Mouse (Mus musculus): ENCODE results near the gene Trpv3.

Trpv3 gene

GRCm38 (mm10) chr11:73267267-73267666 lies at the start of gene Trpv3:
TSS of gene Trpv3 (plus strand) at chr11:73267388.
- DNase-seq (ENCODE audit: low spot score in 2 of 2), result no peak

GRCm38 (mm10) chr11:73219671-73220070 lies 47.5 kb upstream of the Trpv3 start:
- DNase-seq (ENCODE audit: low spot score in 2 of 2), result no peak

GRCm38 (mm10) chr11:73220651-73221050 lies 46.5 kb upstream of the Trpv3 start:
- no peak for DNase-seq (ENCODE audit: low spot score in 2 of 2)

GRCm38 (mm10) chr11:73222846-73223245 lies 44.3 kb upstream of the Trpv3 start:
- no peak for DNase-seq (ENCODE audit: low spot score in 2 of 2)

GRCm38 (mm10) chr11:73223966-73224365 lies 43.2 kb upstream of the Trpv3 start:
- peak in 1 of 2 experiments; percentile 26 for DNase-seq (ENCODE audit: low spot score in 2 of 2)

GRCm38 (mm10) chr11:73225856-73226255 lies 41.3 kb upstream of the Trpv3 start:
- no peak for DNase-seq (ENCODE audit: low spot score in 2 of 2)

- no peak for DNase-seq (ENCODE audit: low spot score in 2 of 2)
Measured at GRCm38 (mm10) chr11:73228881-73229280, 38.3 kb upstream of the Trpv3 start.

GRCm38 (mm10) chr11:73230081-73230480 lies 37.1 kb upstream of the Trpv3 start:
- DNase-seq (ENCODE audit: low spot score in 2 of 2), result no peak

GRCm38 (mm10) chr11:73232513-73232912 lies 34.7 kb upstream of the Trpv3 start:
- DNase-seq (ENCODE audit: low spot score in 2 of 2), result no peak

GRCm38 (mm10) chr11:73233992-73234391 lies 33.2 kb upstream of the Trpv3 start, which contains the start of gene Trpv1:
TSS of gene Trpv1 (plus strand) at chr11:73234292.
- no peak for DNase-seq (ENCODE audit: low spot score in 2 of 2)

GRCm38 (mm10) chr11:73235990-73236701 lies 31.0 kb upstream of the Trpv3 start:
- DNase-seq (ENCODE audit: low spot score in 2 of 2), result no peak

- no peak for DNase-seq (ENCODE audit: low spot score in 2 of 2)
Measured at GRCm38 (mm10) chr11:73236731-73237130, 30.5 kb upstream of the Trpv3 start.

- no peak for DNase-seq (ENCODE audit: low spot score in 2 of 2)
Measured at GRCm38 (mm10) chr11:73242199-73242598, 25.0 kb upstream of the Trpv3 start.

GRCm38 (mm10) chr11:73242777-73243176 lies 24.4 kb upstream of the Trpv3 start:
- no peak for DNase-seq (ENCODE audit: low spot score in 2 of 2)

GRCm38 (mm10) chr11:73257362-73257945 lies 9.7 kb upstream of the Trpv3 start:
- no peak for DNase-seq (ENCODE audit: low spot score in 2 of 2)

GRCm38 (mm10) chr11:73258664-73259063 lies 8.5 kb upstream of the Trpv3 start:
- no peak for DNase-seq (ENCODE audit: low spot score in 2 of 2)

- DNase-seq (ENCODE audit: low spot score in 2 of 2), result no peak
Measured at GRCm38 (mm10) chr11:73260457-73260856, 6.7 kb upstream of the Trpv3 start.

- DNase-seq (ENCODE audit: low spot score in 2 of 2), result no peak
Measured at GRCm38 (mm10) chr11:73261385-73261784, 5.8 kb upstream of the Trpv3 start.

- no peak for DNase-seq (ENCODE audit: low spot score in 2 of 2)
Measured at GRCm38 (mm10) chr11:73274821-73275220, 7.6 kb downstream of the Trpv3 start.

GRCm38 (mm10) chr11:73280710-73281109 lies 13.5 kb downstream of the Trpv3 start:
- DNase-seq (ENCODE audit: low spot score in 2 of 2), result no peak

- peak in 1 of 2 experiments; percentile 28 for DNase-seq (ENCODE audit: low spot score in 2 of 2)
Measured at GRCm38 (mm10) chr11:73281528-73282027, 14.4 kb downstream of the Trpv3 start.

GRCm38 (mm10) chr11:73283369-73283768 lies 16.2 kb downstream of the Trpv3 start:
- DNase-seq (ENCODE audit: low spot score in 2 of 2), result no peak

- DNase-seq (ENCODE audit: low spot score in 2 of 2), result no peak
Measured at GRCm38 (mm10) chr11:73283926-73284325, 16.7 kb downstream of the Trpv3 start.

Data from spleen, postnatal 10 days (tissue).